Mouse (Mus musculus) kidney, adult 2 months (tissue): Measurements from ENCODE around the gene Fyco1. TPM values are rescaled to one million over a fixed set of nuclear protein-coding genes. Genes with fewer than 3 reads are reported as not detected.
"Not testable (repeated sequence)": the region's sequence is repeated elsewhere in the genome, so short reads cannot be mapped to it uniquely, and the experiment has no call there.

Experiments
- DNase-seq: peaks from one replicate; pipeline ENCODE4 v3.0.0; 2021
- H3K27ac ChIP-seq: fragments of 200-500 bp; 2 replicates; pipeline ENCODE4 v1.5.1; 2012; ENCODE audit warnings: low read depth, low read length, control low read depth, inconsistent platforms; ENCODE audit not compliant: insufficient read depth
- H3K27me3 ChIP-seq: fragments of 200-500 bp; replicated peaks from 2 replicates; pipeline ENCODE4 v1.6.1; 2012; ENCODE audit warnings: mild to moderate bottlenecking, moderate library complexity, low read length, inconsistent platforms; ENCODE audit not compliant: control insufficient read depth, insufficient read depth
- H3K36me3 ChIP-seq: fragments of 200-500 bp; 2 replicates; pipeline ENCODE4 v1.6.1; 2012; ENCODE audit warnings: mild to moderate bottlenecking, moderate library complexity, low read length, inconsistent platforms; ENCODE audit not compliant: control insufficient read depth, insufficient read depth
- H3K4me1 ChIP-seq: fragments of 200-500 bp; 2 replicates; pipeline ENCODE4 v1.6.1; 2011; ENCODE audit warnings: low read length; ENCODE audit not compliant: control insufficient read depth, insufficient read depth
- H3K4me3 ChIP-seq: fragments of 200-500 bp; 2 replicates; pipeline ENCODE4 v1.5.1; 2011; ENCODE audit warnings: mild to moderate bottlenecking, low read depth, low read length, control low read depth; ENCODE audit not compliant: insufficient read depth
- CTCF ChIP-seq: fragments of 200-500 bp; conservative IDR thresholded peaks from 2 replicates; pipeline ENCODE4 v1.5.1; 2011; ENCODE audit warnings: low read depth, mild to moderate bottlenecking, control low read depth, low read length, moderate library complexity, mixed read lengths; ENCODE audit not compliant: insufficient read depth, insufficient read length
- POLR2A ChIP-seq: fragments of 200-500 bp; IDR thresholded peaks from one replicate; pipeline ENCODE4 v1.6.1; 2011; ENCODE audit warnings: low read depth, low read length, control low read depth
- WGBS: fragments of 180-500 bp; shearing (Covaris S2); methylation state at CpG from one replicate; pipeline ENCODE4 v1.1.7; 2018; 5-methylcytosine and 5-hydroxymethylcytosine counted together
- polyA plus RNA-seq: library from polyadenylated mRNA; depleted of rRNA; stranded (reverse); fragments of >200 nt; gene quantifications from 2 replicates; pipeline ENCODE4 v1.2.3, GENCODE M21; 2012

Gene Fyco1
- polyA plus RNA-seq, 1 experiment = 9.9 TPM

DNA sequence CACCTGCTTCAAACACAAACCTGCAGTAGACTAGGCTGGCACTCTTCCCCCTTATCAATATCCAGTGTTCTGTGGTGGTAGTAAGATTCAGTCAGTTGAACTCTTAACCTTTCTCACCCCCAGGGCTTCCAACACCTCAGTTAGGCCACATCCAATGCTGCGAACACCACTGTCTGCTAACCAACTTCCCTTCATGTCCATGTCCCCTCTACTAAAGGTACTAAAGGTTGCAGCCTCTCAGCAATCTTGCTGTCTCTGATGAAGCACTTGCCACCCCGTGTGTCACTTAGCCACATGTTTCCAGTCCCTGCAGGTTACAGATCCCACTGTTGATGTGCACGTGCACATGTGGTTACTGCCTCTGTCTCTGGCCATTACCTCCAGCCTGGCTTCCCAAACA is 87.9 kb downstream of the Fyco1 start:
- no peak for DNase-seq
- Histone ChIP-seq H3K27ac (no peak overlapping the region), H3K36me3 (no peaks in the 10 kb centered on the region), H3K4me1 (no peaks in the 10 kb centered on the region), H3K4me3 (no peak overlapping the region), H3K27me3 (no peaks in the 10 kb centered on the region)
- 85% methylated on average over 3 of the region's 3 CpGs for WGBS
- no peak for TF ChIP-seq CTCF
- no peak for TF ChIP-seq POLR2A

DNA sequence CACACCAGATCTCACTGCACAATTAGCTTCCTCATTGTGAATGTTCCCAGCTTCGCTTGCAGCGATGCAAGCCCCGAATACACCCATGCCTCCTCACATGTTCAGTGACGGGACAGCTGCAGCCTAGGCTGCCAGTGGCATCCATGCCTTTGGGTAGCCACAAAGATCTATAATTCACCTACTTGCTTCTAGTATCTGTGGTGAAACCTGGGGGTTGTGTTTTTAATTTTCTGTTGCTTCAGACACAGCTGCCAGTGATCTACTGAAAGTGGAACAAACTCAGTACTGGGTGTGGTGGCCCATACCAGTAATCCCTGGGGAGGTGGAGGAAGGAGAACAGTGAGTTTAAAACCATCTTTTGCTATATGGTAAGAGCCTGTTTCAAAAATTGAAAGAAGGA is 88.8 kb downstream of the Fyco1 start:
- Histone ChIP-seq H3K27ac (no peak overlapping the region), H3K36me3 (no peaks in the 10 kb centered on the region), H3K4me1 (no peaks in the 10 kb centered on the region), H3K4me3 (no peak overlapping the region), H3K27me3 (no peaks in the 10 kb centered on the region)
- DNase-seq = no peak
- TF ChIP-seq CTCF (no peak), POLR2A (no peak)
- WGBS = 90% methylated on average over 4 of the region's 4 CpGs

DNA sequence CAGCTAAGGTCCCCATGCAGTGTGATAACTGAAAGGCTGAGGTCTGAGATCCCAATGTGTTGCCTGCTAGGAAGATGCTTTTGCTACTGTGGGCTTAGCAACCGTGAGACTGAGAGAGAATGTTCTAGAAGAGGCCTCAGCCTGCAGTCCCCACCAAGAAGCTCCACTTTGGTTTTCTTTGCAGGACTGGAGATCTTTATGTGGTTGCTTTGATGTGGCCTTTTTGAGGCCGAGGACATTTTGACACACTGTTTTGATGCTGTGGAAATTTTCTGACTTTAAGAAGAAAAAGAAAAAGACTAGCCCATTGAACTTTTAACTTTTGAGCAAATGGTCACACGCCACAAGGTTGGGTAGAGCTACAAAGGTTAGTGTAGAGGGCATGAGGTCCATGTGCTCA is 90.9 kb downstream of the Fyco1 start:
- 86% methylated on average over 3 of the region's 3 CpGs for WGBS
- H3K4me3 ChIP-seq = no peak overlapping the region
- TF ChIP-seq CTCF (no peak), POLR2A (no peak)
- no peaks in the 10 kb centered on the region for H3K36me3 ChIP-seq
- no peaks in the 10 kb centered on the region for H3K4me1 ChIP-seq
- no peak overlapping the region for H3K27ac ChIP-seq
- no peak for DNase-seq
- no peaks in the 10 kb centered on the region for H3K27me3 ChIP-seq

DNA sequence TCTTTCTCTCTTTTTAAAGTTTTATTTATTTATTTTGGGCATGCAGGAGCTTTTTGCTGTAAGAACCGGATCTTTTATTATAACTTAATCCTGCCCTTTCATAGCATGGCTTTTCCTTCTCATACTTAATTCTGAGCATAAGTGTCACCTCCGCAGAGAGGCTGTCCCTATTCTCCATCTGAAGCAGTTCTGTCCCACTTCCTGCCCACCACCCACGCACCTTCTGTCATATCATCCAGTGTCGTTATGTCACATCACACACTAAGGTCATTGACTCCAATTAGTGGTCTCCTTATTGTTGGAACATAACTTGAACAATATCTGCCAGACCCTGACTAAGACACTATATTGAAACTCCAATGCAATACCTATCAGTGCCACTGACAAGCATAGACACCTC is 93.1 kb downstream of the Fyco1 start:
- TF ChIP-seq CTCF = no peak
- TF ChIP-seq POLR2A = no peak
- DNase-seq = no peak
- no peaks in the 10 kb centered on the region for H3K36me3 ChIP-seq
- H3K4me3 ChIP-seq = no peak overlapping the region
- H3K27me3 ChIP-seq = no peaks in the 10 kb centered on the region
- H3K4me1 ChIP-seq = no peaks in the 10 kb centered on the region
- 74% methylated on average over 4 of the region's 4 CpGs for WGBS
- no peak overlapping the region for H3K27ac ChIP-seq

DNA sequence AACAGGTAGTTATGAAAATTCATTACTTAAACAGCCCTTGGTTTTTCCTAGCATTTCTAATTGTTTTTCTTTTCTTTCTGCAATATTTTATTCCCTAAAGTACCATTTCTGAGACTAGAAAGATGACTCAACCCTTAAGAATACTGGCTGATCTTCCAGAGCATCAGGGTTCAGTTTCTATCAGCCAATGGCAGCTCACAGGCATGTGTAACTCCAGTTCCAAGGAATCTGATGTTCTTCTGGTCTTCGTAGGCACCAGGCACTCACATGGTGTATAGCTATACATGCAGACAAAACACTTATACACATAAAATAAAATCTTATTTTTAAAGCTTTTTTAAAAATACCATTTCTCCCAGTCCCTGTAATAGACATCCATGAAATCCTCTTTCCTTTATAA is 93.5 kb downstream of the Fyco1 start:
- H3K36me3 ChIP-seq = no peaks in the 10 kb centered on the region
- no peaks in the 10 kb centered on the region for H3K27me3 ChIP-seq
- H3K4me1 ChIP-seq = no peaks in the 10 kb centered on the region
- DNase-seq = no peak
- TF ChIP-seq CTCF (no peak), POLR2A (no peak)
- H3K27ac ChIP-seq = no peak overlapping the region
- H3K4me3 ChIP-seq = no peak overlapping the region
- WGBS = 68% methylated on average over 1 of the region's 1 CpGs

DNA sequence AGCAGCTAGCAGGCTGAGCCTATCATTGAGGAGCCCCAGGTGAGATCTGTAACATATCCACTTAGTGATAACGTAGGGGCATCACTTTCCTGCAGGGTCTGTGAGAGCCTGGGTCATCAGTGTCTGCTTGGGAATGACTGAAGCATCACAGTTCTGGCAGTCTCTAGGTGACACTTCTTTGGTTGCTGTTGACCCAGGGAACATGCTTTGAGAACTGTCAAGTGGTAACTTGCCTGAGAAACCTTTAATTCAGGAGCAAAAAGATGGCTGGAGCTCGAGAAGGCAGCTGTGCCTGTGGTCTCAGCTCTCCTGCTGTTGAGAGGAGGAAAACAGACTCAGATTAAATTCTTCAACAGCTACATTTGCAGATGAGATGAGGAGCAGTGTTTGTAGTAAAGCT is 94.4 kb downstream of the Fyco1 start:
- no peaks in the 10 kb centered on the region for H3K27me3 ChIP-seq
- no peak overlapping the region for H3K27ac ChIP-seq
- H3K4me3 ChIP-seq = no peak overlapping the region
- no peaks in the 10 kb centered on the region for H3K36me3 ChIP-seq
- TF ChIP-seq CTCF (no peak), POLR2A (no peak)
- no peak for DNase-seq
- no peaks in the 10 kb centered on the region for H3K4me1 ChIP-seq
- 65% methylated on average over 2 of the region's 2 CpGs for WGBS

DNA sequence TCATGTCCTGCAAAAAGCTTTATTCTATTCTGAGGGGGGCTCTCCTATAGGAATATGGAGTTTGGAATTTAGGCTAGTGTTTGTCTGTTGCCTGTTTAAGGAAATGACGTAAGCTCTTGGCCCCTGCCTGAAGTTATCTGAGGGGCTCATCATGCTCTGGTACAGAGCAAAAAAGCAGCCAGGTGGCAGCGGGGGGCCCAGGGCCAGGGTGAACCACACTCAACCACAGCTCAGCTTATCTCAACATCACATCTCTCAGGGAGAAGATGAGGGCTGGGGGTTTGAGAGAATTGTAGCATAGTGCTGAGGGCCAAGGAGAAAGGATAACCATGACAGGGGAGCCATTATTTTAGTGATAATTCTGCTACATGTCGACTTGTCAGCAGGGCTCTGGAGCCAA is 94.9 kb downstream of the Fyco1 start:
- H3K27ac ChIP-seq = no peak overlapping the region
- H3K4me1 ChIP-seq = no peaks in the 10 kb centered on the region
- DNase-seq = no peak
- H3K27me3 ChIP-seq = no peaks in the 10 kb centered on the region
- H3K36me3 ChIP-seq = no peaks in the 10 kb centered on the region
- TF ChIP-seq POLR2A (no peak), CTCF (no peak)
- H3K4me3 ChIP-seq = no peak overlapping the region
- 82% methylated on average over 3 of the region's 3 CpGs for WGBS

DNA sequence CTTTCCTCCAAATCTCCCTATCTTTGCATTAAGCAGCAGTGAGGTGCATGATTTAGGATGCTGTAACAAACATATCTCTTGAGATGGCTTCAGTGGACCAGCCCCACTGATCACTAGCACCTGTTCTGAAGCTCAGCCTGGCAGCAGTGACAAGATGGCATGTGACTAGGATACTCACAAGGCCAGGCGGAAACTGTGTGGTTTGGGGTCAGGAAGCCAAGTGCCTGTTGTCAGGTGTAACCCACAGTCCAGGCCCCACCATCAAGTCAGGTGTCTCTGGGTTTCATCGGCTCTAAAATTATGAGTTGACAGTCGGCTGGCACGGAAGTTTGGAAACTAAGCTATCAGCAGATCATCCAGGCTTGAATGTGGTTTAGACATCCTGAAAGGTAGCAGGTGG is 97.4 kb downstream of the Fyco1 start:
- Histone ChIP-seq H3K4me3 (no peak overlapping the region), H3K27me3 (no peaks in the 10 kb centered on the region), H3K27ac (no peak overlapping the region), H3K36me3 (no peaks in the 10 kb centered on the region), H3K4me1 (no peaks in the 10 kb centered on the region)
- 75% methylated on average over 4 of the region's 4 CpGs for WGBS
- no peak for TF ChIP-seq CTCF
- TF ChIP-seq POLR2A = no peak
- no peak for DNase-seq

DNA sequence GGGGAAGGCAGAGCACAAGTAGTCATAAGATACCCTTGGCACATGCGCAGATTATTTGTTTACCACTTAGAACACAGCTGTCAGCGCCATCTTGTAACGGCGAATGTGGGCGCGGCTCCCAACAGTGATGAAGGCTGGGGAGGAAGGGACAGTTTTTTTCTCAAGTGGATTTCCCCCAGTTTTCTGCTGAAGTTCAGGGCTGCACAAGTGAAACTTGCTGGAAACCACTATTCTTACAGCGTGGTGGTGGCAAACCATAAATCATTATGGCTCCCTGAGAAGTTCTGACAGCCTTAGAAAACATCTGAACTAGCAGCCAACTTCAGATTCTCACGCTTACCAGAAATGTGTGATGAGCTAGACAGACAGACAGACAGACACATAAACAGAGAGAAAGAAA is 102.0 kb downstream of the Fyco1 start:
- not testable (repeated sequence) for H3K4me1 ChIP-seq, H3K4me3 ChIP-seq, H3K36me3 ChIP-seq, H3K27me3 ChIP-seq, H3K27ac ChIP-seq, DNase-seq
- 87% methylated on average over 8 of the region's 8 CpGs for WGBS
